Mouse (Mus musculus): ENCODE measurements around the gene Narfl. TPM values are rescaled to one million over a fixed set of nuclear protein-coding genes. Genes with fewer than 3 reads are reported as not detected.
A peak's percentile ranks its signal among the peaks of the same experiment; 100 is the strongest.

The Narfl gene
- polyA plus RNA-seq, 1 experiment, result 18.6 TPM

GRCm38 (mm10) chr17:25818851-25819780 lies 45.5 kb downstream of the Narfl start:
- Histone ChIP-seq H3K27ac (ENCODE audit: insufficient read depth, low read length) (no peak overlapping the region), H3K36me3 (ENCODE audit: control insufficient read depth, insufficient read depth, low read length) (no peaks in the 10 kb centered on the region), H3K4me3 (ENCODE audit: extremely low read depth, insufficient read depth, insufficient read length) (no peak overlapping the region), H3K4me1 (ENCODE audit: control insufficient read depth, insufficient read depth, insufficient read length) (peaks cover 5% of the 10 kb centered on the region), H3K27me3 (ENCODE audit: control insufficient read depth, insufficient read depth, low read length) (peaks cover 3% of the 10 kb centered on the region)
- TF ChIP-seq CTCF (IDR thresholded peaks at IDR 0.05; ENCODE audit: extremely low read depth, insufficient read depth, insufficient read length, insufficient replicate concordance) (no peak), POLR2A (IDR thresholded peaks at IDR 0.05; ENCODE audit: low read depth, low read length) (no peak)
- DNase-seq (ENCODE audit: low read depth in 1 of 2, low spot score in 2 of 2), result no peak
- 11% methylated on average over 46 of the region's 46 CpGs for WGBS

GRCm38 (mm10) chr17:25823452-25823851 lies 49.9 kb downstream of the Narfl start, which contains the start of gene Wdr24:
Wdr24 (plus strand) TSS chr17:25823627.
- peaks cover 3% of the 10 kb centered on the region for H3K27me3 ChIP-seq (ENCODE audit: control insufficient read depth, insufficient read depth, low read length)
- TF ChIP-seq CTCF (IDR thresholded peaks at IDR 0.05; ENCODE audit: extremely low read depth, insufficient read depth, insufficient read length, insufficient replicate concordance) (no peak), POLR2A (IDR thresholded peaks at IDR 0.05; ENCODE audit: low read depth, low read length) (peak; percentile 60; the same call in 1 of the 2 replicates)
- H3K36me3 ChIP-seq (ENCODE audit: control insufficient read depth, insufficient read depth, low read length), result peaks cover 4% of the 10 kb centered on the region; the same call in 1 of the 2 replicates
- WGBS, result under 1% methylated on average over 18 of the region's 18 CpGs
- H3K4me1 ChIP-seq (ENCODE audit: control insufficient read depth, insufficient read depth, insufficient read length), result peaks cover 14% of the 10 kb centered on the region
- peak within 1 kb of the TSS; percentile 50 for H3K27ac ChIP-seq (ENCODE audit: insufficient read depth, low read length)
- peak; percentile 69 to 86 for DNase-seq (ENCODE audit: low read depth in 1 of 2, low spot score in 2 of 2)
- H3K4me3 ChIP-seq (ENCODE audit: extremely low read depth, insufficient read depth, insufficient read length), result peak within 1 kb of the TSS; percentile 85

GRCm38 (mm10) chr17:25824362-25825142 lies 51.0 kb downstream of the Narfl start:
- TF ChIP-seq CTCF (IDR thresholded peaks at IDR 0.05; ENCODE audit: extremely low read depth, insufficient read depth, insufficient read length, insufficient replicate concordance), result no peak
- TF ChIP-seq POLR2A (IDR thresholded peaks at IDR 0.05; ENCODE audit: low read depth, low read length), result no peak
- DNase-seq (ENCODE audit: low read depth in 1 of 2, low spot score in 2 of 2), result no peak
- Histone ChIP-seq H3K36me3 (ENCODE audit: control insufficient read depth, insufficient read depth, low read length) (peaks cover 4% of the 10 kb centered on the region; the same call in 1 of the 2 replicates), H3K27ac (ENCODE audit: insufficient read depth, low read length) (no peak overlapping the region), H3K4me3 (ENCODE audit: extremely low read depth, insufficient read depth, insufficient read length) (no peak overlapping the region), H3K4me1 (ENCODE audit: control insufficient read depth, insufficient read depth, insufficient read length) (peaks cover 20% of the 10 kb centered on the region), H3K27me3 (ENCODE audit: control insufficient read depth, insufficient read depth, low read length) (no peaks in the 10 kb centered on the region; the same call in 1 of the 2 replicates)
- WGBS, result 79% methylated on average over 17 of the region's 17 CpGs

GRCm38 (mm10) chr17:25825311-25825710 lies 51.7 kb downstream of the Narfl start:
- TF ChIP-seq CTCF (IDR thresholded peaks at IDR 0.05; ENCODE audit: extremely low read depth, insufficient read depth, insufficient read length, insufficient replicate concordance), result no peak
- Histone ChIP-seq H3K4me3 (ENCODE audit: extremely low read depth, insufficient read depth, insufficient read length) (no peak overlapping the region), H3K4me1 (ENCODE audit: control insufficient read depth, insufficient read depth, insufficient read length) (peaks cover 21% of the 10 kb centered on the region), H3K36me3 (ENCODE audit: control insufficient read depth, insufficient read depth, low read length) (peaks cover 4% of the 10 kb centered on the region; the same call in 1 of the 2 replicates), H3K27me3 (ENCODE audit: control insufficient read depth, insufficient read depth, low read length) (no peaks in the 10 kb centered on the region; the same call in 1 of the 2 replicates), H3K27ac (ENCODE audit: insufficient read depth, low read length) (no peak overlapping the region)
- no peak for DNase-seq (ENCODE audit: low read depth in 1 of 2, low spot score in 2 of 2)
- WGBS, result 90% methylated on average over 6 of the region's 6 CpGs

GRCm38 (mm10) chr17:25825984-25826570 lies 52.5 kb downstream of the Narfl start:
- 96% methylated on average over 27 of the region's 27 CpGs for WGBS
- no peak for DNase-seq (ENCODE audit: low read depth in 1 of 2, low spot score in 2 of 2)
- peaks cover 21% of the 10 kb centered on the region for H3K4me1 ChIP-seq (ENCODE audit: control insufficient read depth, insufficient read depth, insufficient read length)
- peaks cover 11% of the 10 kb centered on the region for H3K36me3 ChIP-seq (ENCODE audit: control insufficient read depth, insufficient read depth, low read length)
- no peak overlapping the region for H3K27ac ChIP-seq (ENCODE audit: insufficient read depth, low read length)
- no peak overlapping the region for H3K4me3 ChIP-seq (ENCODE audit: extremely low read depth, insufficient read depth, insufficient read length)
- no peak for TF ChIP-seq POLR2A (IDR thresholded peaks at IDR 0.05; ENCODE audit: low read depth, low read length)
- TF ChIP-seq CTCF (IDR thresholded peaks at IDR 0.05; ENCODE audit: extremely low read depth, insufficient read depth, insufficient read length, insufficient replicate concordance), result no peak
- H3K27me3 ChIP-seq (ENCODE audit: control insufficient read depth, insufficient read depth, low read length), result no peaks in the 10 kb centered on the region

GRCm38 (mm10) chr17:25827011-25827410 lies 53.4 kb downstream of the Narfl start:
- Histone ChIP-seq H3K27ac (ENCODE audit: insufficient read depth, low read length) (no peak overlapping the region), H3K27me3 (ENCODE audit: control insufficient read depth, insufficient read depth, low read length) (no peaks in the 10 kb centered on the region), H3K4me1 (ENCODE audit: control insufficient read depth, insufficient read depth, insufficient read length) (peaks cover 28% of the 10 kb centered on the region), H3K36me3 (ENCODE audit: control insufficient read depth, insufficient read depth, low read length) (peaks cover 16% of the 10 kb centered on the region), H3K4me3 (ENCODE audit: extremely low read depth, insufficient read depth, insufficient read length) (no peak overlapping the region)
- WGBS, result 96% methylated on average over 13 of the region's 13 CpGs
- TF ChIP-seq POLR2A (IDR thresholded peaks at IDR 0.05; ENCODE audit: low read depth, low read length) (no peak), CTCF (IDR thresholded peaks at IDR 0.05; ENCODE audit: extremely low read depth, insufficient read depth, insufficient read length, insufficient replicate concordance) (no peak)
- DNase-seq (ENCODE audit: low read depth in 1 of 2, low spot score in 2 of 2), result no peak
